Mouse (Mus musculus): ENCODE measurements at regions not wholly inside any gene's neighbourhood (a gene's known extent, or its start where the extent isn't known, plus 50 kb on each side); places are given as distances from the start of the nearest gene placed in this dataset.

DNA sequence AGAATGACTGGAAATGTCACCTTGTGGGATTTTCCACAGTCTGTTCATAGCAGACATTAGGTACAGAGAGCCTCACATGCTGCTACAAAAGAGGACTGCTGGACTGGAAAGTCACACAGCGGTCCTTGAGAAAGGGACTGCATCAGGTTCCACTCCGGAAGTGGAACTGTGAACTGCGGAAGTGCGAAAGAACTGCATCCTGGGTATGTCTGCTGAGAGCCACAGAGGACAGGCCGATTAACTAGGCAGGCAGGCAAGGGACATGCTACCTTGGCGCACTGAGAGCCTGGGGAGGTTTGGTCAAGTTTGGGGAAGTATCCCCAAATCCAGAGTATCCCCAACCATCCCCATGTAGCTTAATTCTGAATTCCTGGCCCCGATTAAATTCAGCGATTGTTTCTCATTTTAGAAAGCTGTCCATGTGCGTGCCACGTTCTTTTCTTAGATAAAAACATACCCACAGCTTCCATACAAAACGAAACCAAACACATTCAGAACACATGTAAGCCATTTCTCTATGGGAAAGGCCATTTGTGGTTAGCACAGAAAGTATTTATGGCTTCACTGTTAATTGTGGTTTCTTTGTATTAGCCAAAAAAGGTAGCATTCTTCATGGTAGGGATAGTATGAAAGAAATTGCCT, 552.2 kb downstream of the Plcl1 start:
- intact Hi-C loops (cut with DNase I), result no loop called here
- Histone ChIP-seq H3K4me3 (no peak overlapping the region), H3K27ac (no peak overlapping the region)
- DNase-seq, result no peak
- no peak for TF ChIP-seq CTCF (IDR thresholded peaks at IDR 0.05)

DNA sequence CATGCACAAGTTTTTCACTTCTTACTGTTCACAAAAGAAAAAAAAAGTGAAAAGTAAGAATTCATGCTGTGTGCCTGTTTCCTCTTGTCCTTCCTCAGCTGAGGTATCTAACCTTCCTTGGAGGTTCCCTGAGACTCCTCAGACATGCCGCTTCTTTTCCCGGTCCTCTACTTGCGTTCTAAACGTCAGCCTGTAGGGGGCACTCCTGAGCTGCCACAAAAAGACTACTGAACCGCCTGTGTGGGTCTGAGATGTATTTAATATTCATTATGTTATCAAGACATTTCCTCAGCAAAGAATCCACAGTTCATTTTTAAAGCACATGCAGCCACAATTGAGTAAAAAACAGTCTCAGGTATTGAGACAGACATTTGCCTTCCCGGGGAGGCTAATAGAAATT, 554.6 kb downstream of the Plcl1 start:
- peak; percentile 41 for DNase-seq
- H3K27ac ChIP-seq, result no peak overlapping the region
- intact Hi-C loops (cut with DNase I), result loop anchor here (5.0 kb wide), 1 partner anchor 1242 kb away; no protein-coding TSS in a partner anchor
- no peak overlapping the region for H3K4me3 ChIP-seq
- peak; percentile 77 for TF ChIP-seq CTCF (IDR thresholded peaks at IDR 0.05)

DNA sequence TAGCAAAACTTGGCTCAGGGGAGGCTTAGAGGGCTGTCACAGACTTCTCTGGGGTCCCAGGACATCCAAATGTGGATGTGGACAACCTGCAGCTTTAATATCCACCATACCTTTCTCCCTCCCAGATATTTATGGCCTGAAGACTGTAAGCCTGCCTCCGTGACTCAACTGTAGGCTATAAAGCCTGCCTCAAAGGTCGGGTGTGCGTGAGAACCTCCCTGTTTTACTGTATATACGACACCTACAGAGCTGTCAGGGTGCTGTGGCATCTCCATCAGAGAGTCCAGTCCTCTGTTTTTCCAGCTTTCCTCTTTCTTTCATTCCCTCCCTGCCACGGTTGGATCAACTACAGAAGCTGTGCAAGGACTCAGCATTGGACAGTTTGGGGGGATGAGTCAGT, 558.1 kb downstream of the Plcl1 start:
- no peak for TF ChIP-seq CTCF (IDR thresholded peaks at IDR 0.05)

DNA sequence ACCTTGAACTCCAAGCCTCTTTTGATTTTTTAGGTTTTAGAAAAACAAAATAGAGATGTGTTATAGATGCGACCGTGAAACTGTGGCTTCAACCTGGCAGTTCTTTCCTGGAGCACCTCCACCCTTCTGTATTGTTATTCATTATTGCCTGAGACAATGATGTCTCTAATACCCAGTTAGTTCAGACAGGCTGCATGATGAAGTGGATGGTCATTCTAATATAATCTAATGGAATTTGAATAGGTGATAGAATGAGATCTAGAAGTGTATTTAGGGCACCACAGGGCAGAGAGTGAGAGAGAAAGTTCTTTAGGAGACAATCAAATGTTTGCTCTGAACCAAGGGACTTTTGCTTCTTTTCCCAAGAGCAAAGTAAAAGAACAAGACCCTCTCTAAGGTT, 560.6 kb downstream of the Plcl1 start:
- TF ChIP-seq CTCF (IDR thresholded peaks at IDR 0.05), result no peak
- DNase-seq, result no peak
- no peak overlapping the region for H3K4me3 ChIP-seq
- H3K27ac ChIP-seq, result no peak overlapping the region
- intact Hi-C loops (cut with DNase I), result no loop called here

More for the DNA sequence above, 558.1 kb downstream of the Plcl1 start:
- intact Hi-C loops (cut with DNase I), result loop anchor here (5.0 kb wide), 1 partner anchor 1238 kb away; no protein-coding TSS in a partner anchor
- no peak overlapping the region for H3K27ac ChIP-seq
- no peak overlapping the region for H3K4me3 ChIP-seq
- no peak for DNase-seq

DNA sequence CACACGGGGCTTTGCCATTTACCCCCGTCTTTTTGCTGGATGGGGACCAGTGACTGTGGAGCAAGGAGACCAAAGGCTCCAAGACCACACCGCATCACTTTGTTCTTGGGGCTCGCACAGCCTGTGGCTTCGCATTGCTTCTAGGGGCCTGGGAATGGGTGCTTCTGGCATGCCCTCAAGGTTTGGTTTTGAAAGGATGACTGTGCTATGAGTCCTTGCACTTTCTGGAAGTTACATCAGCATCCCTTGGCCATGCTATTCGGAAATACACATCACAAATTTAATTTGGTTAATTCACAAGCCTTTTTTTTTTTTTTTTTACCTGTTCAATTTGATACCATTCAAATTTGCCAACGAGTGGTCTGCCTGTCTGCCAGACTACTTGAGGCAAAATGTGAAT, 562.1 kb downstream of the Plcl1 start:
- TF ChIP-seq CTCF (IDR thresholded peaks at IDR 0.05), result no peak
- H3K27ac ChIP-seq, result no peak overlapping the region
- intact Hi-C loops (cut with DNase I), result no loop called here

DNA sequence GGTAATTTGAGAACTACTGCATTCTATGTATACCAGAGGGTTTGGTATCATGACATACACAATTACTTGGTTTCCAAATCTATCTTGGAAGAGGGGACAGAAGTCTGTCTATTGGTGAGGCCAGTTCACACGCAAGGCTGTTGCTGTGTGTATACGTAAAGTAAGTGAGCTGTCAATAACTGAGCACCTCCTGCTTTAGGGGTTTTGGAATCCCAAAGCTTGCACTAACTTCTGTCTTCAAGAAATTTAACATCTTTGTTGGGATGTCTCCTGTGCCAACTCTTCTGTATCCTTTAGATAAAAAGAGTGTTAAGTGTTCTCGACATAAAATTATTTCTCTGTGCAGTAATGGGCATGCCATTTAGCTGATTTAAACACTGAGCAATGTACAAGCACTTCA, 572.1 kb downstream of the Plcl1 start:
- intact Hi-C loops (cut with DNase I), result no loop called here
- Histone ChIP-seq H3K27ac (no peak overlapping the region), H3K4me3 (no peak overlapping the region)
- DNase-seq, result no peak
- TF ChIP-seq CTCF (IDR thresholded peaks at IDR 0.05), result no peak

More for the DNA sequence above, 562.1 kb downstream of the Plcl1 start:
- no peak for DNase-seq
- no peak overlapping the region for H3K4me3 ChIP-seq

DNA sequence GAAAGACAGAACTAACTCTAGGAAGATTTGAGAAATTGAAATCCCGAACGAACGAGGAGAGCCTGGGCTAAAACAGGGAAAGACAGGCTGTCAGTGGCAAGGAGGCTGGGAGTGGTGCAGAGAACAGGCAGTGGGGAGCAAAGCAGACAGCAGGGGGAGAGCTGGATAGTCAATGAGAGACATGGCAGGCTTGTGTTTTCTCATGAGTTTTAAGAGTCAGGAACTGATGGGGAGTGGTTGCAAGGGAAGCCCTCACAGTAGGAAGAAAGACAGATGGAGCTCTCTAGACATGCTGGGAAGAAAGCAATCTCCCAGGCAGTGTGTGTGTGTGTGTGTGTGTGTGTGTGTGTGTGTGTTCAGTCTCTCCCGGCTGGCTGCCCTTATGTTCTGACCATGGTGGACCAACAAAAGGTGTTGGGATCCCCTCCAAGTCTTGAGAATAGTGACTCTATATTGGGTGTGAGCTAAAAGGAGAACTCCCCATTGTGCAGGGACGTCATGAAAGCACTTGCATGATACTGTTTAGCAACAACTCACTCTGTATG, 577.9 kb downstream of the Plcl1 start:
- DNase-seq, result no peak
- TF ChIP-seq CTCF (IDR thresholded peaks at IDR 0.05), result no peak
- intact Hi-C loops (cut with DNase I), result loop anchor here (10.0 kb wide), 1 partner anchor 649 kb away; no protein-coding TSS in a partner anchor
- H3K4me3 ChIP-seq, result no peak overlapping the region
- no peak overlapping the region for H3K27ac ChIP-seq

DNA sequence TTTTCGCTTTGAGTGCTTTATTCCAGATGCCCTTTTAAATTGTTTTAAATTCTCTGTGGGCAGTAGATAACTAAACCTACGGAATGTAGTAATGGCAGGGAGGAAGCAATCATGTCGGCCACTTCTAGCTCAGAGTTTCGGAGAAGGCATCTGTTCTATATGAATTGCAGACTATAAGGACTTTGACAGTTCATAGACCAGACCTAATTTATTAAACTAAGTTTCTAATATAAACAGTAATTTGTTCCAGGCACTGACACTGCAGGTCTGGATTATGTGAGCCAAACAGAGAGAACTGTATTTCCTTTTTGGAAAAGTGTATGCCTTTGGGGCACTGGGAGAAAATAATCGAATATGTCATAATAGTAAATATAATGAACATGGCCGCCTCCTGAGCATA, 591.4 kb downstream of the Plcl1 start:
- DNase-seq, result no peak
- Histone ChIP-seq H3K4me3 (no peak overlapping the region), H3K27ac (no peak overlapping the region)
- intact Hi-C loops (cut with DNase I), result no loop called here
- TF ChIP-seq CTCF (IDR thresholded peaks at IDR 0.05), result no peak
